Mouse (Mus musculus) cerebellum, postnatal 4 days (tissue): ENCODE data around the gene Sash3.
"Not testable (repeated sequence)": the region's sequence is repeated elsewhere in the genome, so short reads cannot be mapped to it uniquely, and the experiment has no call there.

Experiments
- DNase-seq, 2 experiments: peaks; one replicate each; pipeline ENCODE4 v3.0.0; 2022; ENCODE audit warnings: low spot score in 2 of 2, mixed read lengths in 1 of 2

The Sash3 gene

GRCm38 (mm10) chrX:48202995-48203394 is 56.8 kb downstream of the Sash3 start:
- no peak for DNase-seq

GRCm38 (mm10) chrX:48203763-48204162 is 57.5 kb downstream of the Sash3 start:
- DNase-seq = no peak

GRCm38 (mm10) chrX:48204469-48204868 is 58.2 kb downstream of the Sash3 start:
- no peak for DNase-seq

- DNase-seq = peak in 1 of 2 experiments; percentile 30
Observed at GRCm38 (mm10) chrX:48207761-48208487, 61.7 kb downstream of the Sash3 start.

- peak; percentile 70 to 91 for DNase-seq
Observed at GRCm38 (mm10) chrX:48208519-48209185, 62.4 kb downstream of the Sash3 start, which contains the start of gene Zdhhc9. Zdhhc9 (minus strand) TSS chrX:48208878.

- not testable (repeated sequence) for DNase-seq
Observed at GRCm38 (mm10) chrX:48209746-48210145, 63.5 kb downstream of the Sash3 start.
